Mouse (Mus musculus) C2C12 (cell line): ENCODE data around the gene Insm1.

Source experiments
- CTCF ChIP-seq: IDR thresholded peaks from one replicate; pipeline ENCODE4 v1.5.1; 2011; ENCODE audit not compliant: control insufficient read depth, insufficient read depth, insufficient read length
- MAX ChIP-seq: IDR thresholded peaks from one replicate; pipeline ENCODE4 v1.6.1; 2011; ENCODE audit warnings: mild to moderate bottlenecking, control low read depth
- MYOD1 ChIP-seq: IDR thresholded peaks from one replicate; pipeline ENCODE4 v1.6.1; 2011; ENCODE audit warnings: low read depth; ENCODE audit not compliant: control insufficient read depth, insufficient read length
- MYOG ChIP-seq: IDR thresholded peaks from one replicate; pipeline ENCODE4 v1.6.1; 2011; ENCODE audit not compliant: control insufficient read depth, insufficient read length; ENCODE audit errors: extremely low read depth
- USF1 ChIP-seq: IDR thresholded peaks from one replicate; pipeline ENCODE4 v1.6.1; 2011; ENCODE audit warnings: low read depth, mild to moderate bottlenecking, control low read depth, moderate library complexity

GRCm38 (mm10) chr2:146220591-146221075 is 1.1 kb upstream of the Insm1 start:
- TF ChIP-seq CTCF (no peak), USF1 (no peak), MAX (no peak), MYOG (no peak), MYOD1 (no peak)
